ENCODE assay signal across 19 mouse cellular contexts in genomic region chr3:27703531-27703930, GRCm38 (mm10).
"Had no signal": no experiment of that assay in that cellular context is flagged by ENCODE, and none has a peak within 500 bp of the region (broad histone marks: within the 10 kb centered on the region; RNA-seq: fewer than 3 reads in every experiment).

No protein-coding gene starts in this region.

- H3K4me3 ChIP-seq: layer of hippocampus, adult 2 months; left cerebral cortex, adult 2 months; lung, embryonic 15.5 days; megakaryocyte, embryonic 14.5 days; midbrain, embryonic 10.5 days; midbrain, embryonic 13.5 days had no signal

- H3K27ac ChIP-seq: kidney, postnatal 0 days; layer of hippocampus, adult 2 months; left cerebral cortex, adult 2 months; liver, embryonic 14.5 days; lung, embryonic 15.5 days; midbrain, embryonic 10.5 days; midbrain, embryonic 13.5 days; stomach, postnatal 0 days had no signal

- H3K27me3 ChIP-seq: lung, embryonic 15.5 days; midbrain, embryonic 13.5 days had no signal

- ATAC-seq: midbrain, embryonic 13.5 days; midbrain, embryonic 16.5 days had no signal

- H3K4me2 ChIP-seq: lung, embryonic 15.5 days; midbrain, embryonic 13.5 days had no signal

- DNase-seq: kidney, postnatal 25 days; layer of hippocampus, postnatal 36 days; lung, adult 18-20 months; lung, postnatal 10 days; lung, postnatal 36 days; right cerebral cortex, postnatal 4 days; thymus, adult 2 months; thymus, postnatal 14 days; thymus, postnatal 4 days had no signal

- H3K4me1 ChIP-seq: megakaryocyte, embryonic 14.5 days had no signal

- H3K9me3 ChIP-seq: lung, embryonic 15.5 days; megakaryocyte, embryonic 14.5 days; midbrain, embryonic 10.5 days; midbrain, embryonic 13.5 days had no signal

- H3K36me3 ChIP-seq: midbrain, embryonic 13.5 days had no signal

- H3K9ac ChIP-seq: liver, embryonic 14.5 days; lung, embryonic 15.5 days; midbrain, embryonic 13.5 days had no signal
